Mouse (Mus musculus) heart, postnatal 0 days (tissue): ENCODE measurements at regions not wholly inside any gene's neighbourhood (a gene's known extent, or its start where the extent isn't known, plus 50 kb on each side); places are given as distances from the start of the nearest gene placed in this dataset.

ENCODE experiments used
- CTCF ChIP-seq: IDR thresholded peaks from 2 replicates; pipeline ENCODE4 v1.5.1; 2016; ENCODE audit warnings: antibody characterized with exemption, control low read depth, low read depth
- EP300 ChIP-seq: IDR thresholded peaks from 2 replicates; pipeline ENCODE4 v1.6.1; 2016; ENCODE audit warnings: antibody characterized with exemption, low read depth

DNA sequence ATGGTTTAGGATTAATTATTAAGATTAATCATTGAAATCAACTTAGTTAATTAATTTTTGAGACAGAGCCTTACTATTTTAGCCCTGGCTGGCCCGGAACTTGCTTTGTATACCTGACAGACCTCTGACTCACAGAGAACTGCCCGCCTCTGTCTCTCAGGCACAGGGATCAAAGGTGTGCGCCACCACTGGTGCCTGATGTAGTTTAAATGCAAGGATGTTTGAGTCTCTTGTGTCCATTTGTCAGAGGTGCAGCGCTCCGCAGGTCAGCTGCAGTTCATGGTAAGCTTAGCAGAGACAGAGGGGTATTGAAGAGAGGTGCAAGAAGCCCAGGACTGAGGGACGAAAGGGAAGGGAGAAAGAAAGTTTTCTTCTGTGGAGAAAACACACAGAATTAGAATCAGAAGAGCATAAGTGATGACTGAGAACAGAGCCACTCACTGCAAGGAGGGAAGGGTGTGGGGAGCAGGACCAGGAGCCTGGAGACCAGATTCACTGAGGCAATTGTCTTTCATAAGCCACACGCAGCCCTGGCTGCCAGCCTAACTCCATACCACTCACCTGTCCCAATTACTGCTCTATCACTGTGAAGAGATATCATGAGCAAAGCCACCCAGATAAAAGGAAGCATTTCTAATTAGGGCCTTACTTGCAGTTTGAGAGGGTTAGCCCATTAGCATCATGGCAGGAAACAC lies 107.1 kb downstream of the Evx1 start:
- TF ChIP-seq CTCF (no peak), EP300 (no peak)
